Mouse (Mus musculus): Measurements from ENCODE around the gene Birc6. TPM values are rescaled to one million over a fixed set of nuclear protein-coding genes. Genes with fewer than 3 reads are reported as not detected.

The Birc6 gene
- polyA plus RNA-seq, 1 experiment from 2014 or later = 74.6 TPM

DNA sequence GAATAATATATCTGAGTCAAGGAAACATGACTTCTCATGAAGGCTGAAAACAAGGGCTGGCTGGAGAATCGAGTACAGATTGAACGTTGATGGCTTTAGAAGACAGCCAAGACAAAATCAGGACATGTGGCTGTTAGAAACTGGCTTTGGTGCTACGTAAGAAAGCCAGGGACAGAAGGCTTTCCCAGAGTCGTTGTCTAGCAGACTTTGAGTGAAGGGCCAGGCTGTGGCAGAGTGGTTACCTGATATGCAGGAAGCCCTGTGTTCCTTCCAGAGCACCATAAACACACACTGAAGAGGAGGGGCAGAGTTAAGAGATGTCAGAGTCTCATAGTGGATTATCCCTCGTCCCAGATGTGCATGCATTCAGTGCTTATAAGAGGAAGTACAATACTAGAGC, 49.1 kb downstream of the Birc6 start:
- Histone ChIP-seq H3K9me3 (no peaks in the 10 kb centered on the region), H3K4me2 (no peak overlapping the region), H3K4me3 (no peak overlapping the region), H3K36me3 (peaks cover 20% of the 10 kb centered on the region), H3K4me1 (replicated peaks) (no peaks in the 10 kb centered on the region), H3K9ac (no peak overlapping the region), H3K27me3 (no peaks in the 10 kb centered on the region), H3K27ac (replicated peaks) (no peak overlapping the region)
- ATAC-seq (ENCODE audit: low FRiP score, low read depth) = no peak
- 82% methylated on average over 5 of the region's 5 CpGs for WGBS

DNA sequence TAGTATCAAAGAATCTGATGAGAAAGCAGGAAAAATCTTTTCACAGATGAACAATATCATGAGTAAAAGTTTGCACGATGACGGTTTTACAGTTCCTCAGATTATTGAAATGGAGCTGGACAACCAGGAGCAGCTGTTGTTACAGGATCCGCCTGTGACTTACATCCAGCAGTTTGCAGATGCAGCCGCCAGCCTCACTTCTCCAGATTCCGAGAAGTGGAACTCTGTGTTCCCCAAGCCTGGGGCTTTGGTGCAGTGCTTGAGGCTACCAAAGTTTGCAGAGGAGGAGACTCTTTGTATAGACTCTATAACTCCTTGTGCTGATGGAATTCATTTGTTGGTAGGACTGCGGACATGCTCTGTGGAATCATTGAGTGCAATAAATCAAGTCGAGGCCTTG, 51.5 kb downstream of the Birc6 start:
- H3K4me3 ChIP-seq = no peak overlapping the region
- no peak for ATAC-seq (ENCODE audit: low FRiP score, low read depth)
- H3K36me3 ChIP-seq = peaks cover 19% of the 10 kb centered on the region
- no peak overlapping the region for H3K4me2 ChIP-seq
- H3K9me3 ChIP-seq = no peaks in the 10 kb centered on the region
- no peak overlapping the region for H3K9ac ChIP-seq
- no peaks in the 10 kb centered on the region for H3K4me1 ChIP-seq (replicated peaks)
- no peak overlapping the region for H3K27ac ChIP-seq (replicated peaks)
- 93% methylated on average over 7 of the region's 7 CpGs for WGBS
- H3K27me3 ChIP-seq = no peaks in the 10 kb centered on the region

DNA sequence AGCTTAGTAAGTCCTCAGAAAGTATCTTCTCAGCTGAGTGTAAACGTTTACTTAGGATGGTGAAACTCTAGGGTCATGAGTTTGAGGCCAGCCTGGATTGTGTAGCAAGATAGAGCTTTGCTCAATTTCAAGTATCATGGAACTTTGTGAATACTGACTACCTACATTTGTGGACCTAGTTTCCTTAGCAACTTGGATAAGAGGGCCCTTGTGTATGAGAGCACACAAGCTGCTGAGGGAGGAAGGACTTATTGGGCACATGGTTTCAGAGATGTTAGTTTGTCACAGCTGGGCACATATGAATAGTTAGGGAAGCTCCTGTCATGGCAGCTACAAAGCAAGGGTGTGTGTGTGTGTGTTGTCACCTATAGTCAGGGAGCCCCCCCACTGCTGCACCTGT, 52.6 kb downstream of the Birc6 start:
- 82% methylated on average over 1 of the region's 1 CpGs for WGBS
- H3K27me3 ChIP-seq = no peaks in the 10 kb centered on the region
- H3K4me3 ChIP-seq = no peak overlapping the region
- no peak for ATAC-seq (ENCODE audit: low FRiP score, low read depth)
- no peak overlapping the region for H3K4me2 ChIP-seq
- H3K9me3 ChIP-seq = no peaks in the 10 kb centered on the region
- H3K9ac ChIP-seq = no peak overlapping the region
- no peaks in the 10 kb centered on the region for H3K4me1 ChIP-seq (replicated peaks)
- peaks cover 16% of the 10 kb centered on the region for H3K36me3 ChIP-seq
- H3K27ac ChIP-seq (replicated peaks) = no peak overlapping the region

DNA sequence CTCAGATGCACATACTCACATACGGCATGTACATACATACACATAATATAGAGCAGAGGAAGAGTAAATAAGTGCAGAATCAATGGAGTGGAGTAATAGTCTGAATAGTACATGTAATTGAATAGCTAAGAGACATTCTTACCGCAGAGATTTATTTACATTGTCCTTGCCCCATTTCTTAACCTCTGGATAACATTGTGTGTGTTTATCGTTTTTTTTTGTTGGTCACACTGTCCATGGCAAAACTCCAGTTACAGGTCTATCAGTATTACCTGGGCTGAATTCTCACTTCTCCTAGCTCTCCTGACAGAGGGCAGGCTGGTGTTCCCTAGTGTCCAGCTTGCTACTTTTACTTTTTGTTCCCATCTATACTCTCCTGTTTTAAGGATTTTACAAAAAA, 58.7 kb downstream of the Birc6 start:
- H3K9ac ChIP-seq = no peak overlapping the region
- 89% methylated on average over 3 of the region's 3 CpGs for WGBS
- no peaks in the 10 kb centered on the region for H3K4me1 ChIP-seq (replicated peaks)
- no peak overlapping the region for H3K4me2 ChIP-seq
- no peak for ATAC-seq (ENCODE audit: low FRiP score, low read depth)
- no peak overlapping the region for H3K27ac ChIP-seq (replicated peaks)
- H3K4me3 ChIP-seq = no peak overlapping the region
- no peaks in the 10 kb centered on the region for H3K9me3 ChIP-seq
- H3K27me3 ChIP-seq = no peaks in the 10 kb centered on the region
- peaks cover 9% of the 10 kb centered on the region; the same call in 1 of the 2 replicates for H3K36me3 ChIP-seq

DNA sequence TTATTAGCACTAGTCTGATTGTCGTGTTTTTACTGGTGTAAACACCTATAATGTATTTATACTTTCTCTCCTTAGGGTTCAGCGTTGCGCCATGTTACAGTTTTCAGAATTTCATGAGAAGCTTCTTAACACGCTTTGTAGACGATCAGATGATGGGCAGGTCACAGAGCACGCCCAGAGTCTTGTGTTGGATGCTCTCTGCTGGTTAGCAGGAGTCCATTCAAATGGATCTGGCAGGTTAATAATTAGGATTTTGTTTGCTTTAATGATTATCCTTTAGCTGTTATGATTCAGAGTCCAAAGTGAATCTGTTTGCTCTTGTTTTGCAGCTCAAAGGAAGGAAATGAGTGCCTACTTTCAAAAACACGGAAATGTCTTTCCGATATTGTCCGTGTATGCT, 70.8 kb downstream of the Birc6 start:
- Histone ChIP-seq H3K27ac (replicated peaks) (no peak overlapping the region), H3K4me2 (no peak overlapping the region), H3K9ac (no peak overlapping the region), H3K36me3 (peaks cover 42% of the 10 kb centered on the region), H3K9me3 (no peaks in the 10 kb centered on the region), H3K4me3 (no peak overlapping the region), H3K4me1 (replicated peaks) (no peaks in the 10 kb centered on the region), H3K27me3 (no peaks in the 10 kb centered on the region)
- 95% methylated on average over 9 of the region's 9 CpGs for WGBS
- no peak for ATAC-seq (ENCODE audit: low FRiP score, low read depth)

DNA sequence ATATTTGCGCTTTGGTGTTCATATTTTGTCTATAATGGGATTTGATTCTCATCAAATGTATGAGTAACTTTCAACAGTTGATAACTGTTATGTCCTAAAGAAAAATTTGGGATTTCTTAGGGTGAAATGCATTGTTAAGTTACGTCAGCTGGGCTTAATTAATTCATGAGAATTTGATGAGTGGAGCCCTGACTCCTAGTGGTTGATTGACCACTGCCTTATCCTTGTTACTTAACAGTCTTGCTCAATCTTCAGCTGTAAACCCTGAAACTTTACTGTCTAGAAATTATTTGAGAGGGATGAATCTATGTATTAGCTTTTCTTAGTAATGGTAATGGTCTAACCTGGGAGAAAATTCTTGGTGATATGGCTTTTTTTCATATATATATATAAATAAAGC, 71.3 kb downstream of the Birc6 start:
- no peak overlapping the region for H3K4me2 ChIP-seq
- WGBS = 91% methylated on average over 2 of the region's 2 CpGs
- peaks cover 44% of the 10 kb centered on the region for H3K36me3 ChIP-seq
- no peak overlapping the region for H3K9ac ChIP-seq
- H3K9me3 ChIP-seq = no peaks in the 10 kb centered on the region
- no peak for ATAC-seq (ENCODE audit: low FRiP score, low read depth)
- no peaks in the 10 kb centered on the region for H3K4me1 ChIP-seq (replicated peaks)
- H3K27ac ChIP-seq (replicated peaks) = no peak overlapping the region
- no peaks in the 10 kb centered on the region for H3K27me3 ChIP-seq
- H3K4me3 ChIP-seq = no peak overlapping the region

DNA sequence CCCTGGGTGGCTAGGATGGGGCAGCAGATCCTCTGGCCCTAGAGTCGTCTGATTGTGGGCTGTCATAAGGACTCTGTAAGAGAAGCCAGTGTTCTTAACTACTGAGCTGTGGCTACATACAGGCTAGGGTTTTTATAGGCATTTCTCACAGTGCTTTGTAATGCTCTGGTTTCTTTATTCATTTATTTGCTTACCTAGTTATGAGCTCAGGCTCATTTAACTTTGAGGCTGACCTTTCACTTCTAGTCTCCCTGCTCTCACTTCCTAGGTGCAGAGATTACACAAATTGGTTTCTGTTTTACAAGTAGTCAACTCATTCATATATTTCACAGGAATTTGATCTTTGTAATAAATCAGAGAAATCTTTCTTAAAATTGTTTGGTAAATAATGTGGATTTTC, 73.1 kb downstream of the Birc6 start:
- no peaks in the 10 kb centered on the region for H3K27me3 ChIP-seq
- no peak overlapping the region for H3K27ac ChIP-seq (replicated peaks)
- no peaks in the 10 kb centered on the region for H3K4me1 ChIP-seq (replicated peaks)
- ATAC-seq (ENCODE audit: low FRiP score, low read depth) = no peak
- H3K4me2 ChIP-seq = no peak overlapping the region
- WGBS = 90% methylated on average over 1 of the region's 1 CpGs
- no peaks in the 10 kb centered on the region for H3K9me3 ChIP-seq
- no peak overlapping the region for H3K9ac ChIP-seq
- peaks cover 46% of the 10 kb centered on the region for H3K36me3 ChIP-seq
- H3K4me3 ChIP-seq = no peak overlapping the region

DNA sequence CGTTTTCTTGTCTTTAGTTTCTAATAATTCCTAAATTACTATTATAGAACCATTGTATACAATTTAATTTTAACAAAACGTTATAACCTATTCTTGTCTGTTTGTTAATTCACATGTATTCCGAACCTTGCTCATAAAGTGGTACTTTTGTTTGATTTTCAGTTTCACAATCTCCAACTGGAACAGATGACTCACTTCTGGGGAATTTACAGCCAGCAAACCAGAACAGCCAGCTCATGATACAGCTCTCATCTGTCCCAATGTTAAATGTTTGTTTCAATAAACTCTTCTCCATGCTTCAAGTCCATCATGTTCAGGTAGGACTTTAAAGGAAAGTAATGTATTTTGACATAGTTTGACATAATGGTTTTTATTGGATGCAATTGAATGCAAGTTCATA, 102.7 kb downstream of the Birc6 start:
- Histone ChIP-seq H3K4me2 (no peak overlapping the region), H3K27me3 (no peaks in the 10 kb centered on the region), H3K4me1 (replicated peaks) (no peaks in the 10 kb centered on the region), H3K9ac (no peak overlapping the region), H3K36me3 (peaks cover 58% of the 10 kb centered on the region), H3K9me3 (no peaks in the 10 kb centered on the region), H3K4me3 (no peak overlapping the region), H3K27ac (replicated peaks) (no peak overlapping the region)
- ATAC-seq (ENCODE audit: low FRiP score, low read depth) = no peak
- WGBS = 93% methylated on average over 3 of the region's 3 CpGs

DNA sequence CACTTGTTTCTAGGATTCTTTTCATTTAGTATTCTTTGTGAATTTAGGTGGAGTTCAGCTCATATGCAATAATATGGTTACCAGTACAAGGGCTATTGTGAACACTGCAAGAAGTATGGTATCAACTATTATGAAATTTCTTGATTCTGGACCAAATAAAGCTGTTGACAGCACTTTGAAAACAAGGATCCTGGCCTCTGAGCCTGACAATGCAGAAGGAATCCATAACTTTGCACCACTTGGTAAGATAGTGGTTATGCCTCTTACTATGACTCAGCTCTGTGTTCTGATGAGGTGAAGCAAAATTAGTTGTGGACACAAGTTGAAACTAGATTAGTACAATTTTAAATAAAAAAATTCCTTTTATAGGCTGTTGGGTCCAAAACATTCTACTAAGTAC, 114.3 kb downstream of the Birc6 start:
- Histone ChIP-seq H3K4me2 (no peak overlapping the region), H3K9me3 (no peaks in the 10 kb centered on the region), H3K27me3 (no peaks in the 10 kb centered on the region), H3K36me3 (peaks cover 67% of the 10 kb centered on the region), H3K4me3 (no peak overlapping the region), H3K27ac (replicated peaks) (no peak overlapping the region), H3K4me1 (replicated peaks) (no peaks in the 10 kb centered on the region), H3K9ac (no peak overlapping the region)
- no peak for ATAC-seq (ENCODE audit: low FRiP score, low read depth)

DNA sequence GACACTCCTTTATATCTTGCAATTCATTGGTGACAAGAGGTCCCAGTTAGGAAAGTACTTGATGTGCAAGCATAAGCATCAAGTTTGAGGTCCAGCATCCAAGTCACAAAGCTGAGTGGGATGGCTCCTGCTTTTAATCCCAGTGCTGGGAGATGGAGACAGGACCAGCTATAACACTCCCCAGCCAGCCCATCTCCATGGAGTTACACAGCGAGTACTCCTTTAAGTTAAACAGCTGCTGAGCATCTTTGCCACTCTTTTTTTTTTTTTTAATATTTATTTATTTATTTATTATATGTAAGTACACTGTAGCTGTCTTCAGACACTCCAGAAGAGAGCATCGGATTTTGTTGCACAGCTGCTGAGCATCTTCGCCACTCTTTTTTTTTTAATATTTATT, 130.3 kb downstream of the Birc6 start:
- WGBS = 96% methylated on average over 3 of the region's 3 CpGs
- H3K27me3 ChIP-seq = no peaks in the 10 kb centered on the region
- H3K4me3 ChIP-seq = no peak overlapping the region
- H3K27ac ChIP-seq (replicated peaks) = no peak overlapping the region
- peaks cover 59% of the 10 kb centered on the region for H3K36me3 ChIP-seq
- H3K4me1 ChIP-seq (replicated peaks) = no peaks in the 10 kb centered on the region
- H3K9me3 ChIP-seq = no peaks in the 10 kb centered on the region
- H3K9ac ChIP-seq = no peak overlapping the region
- no peak overlapping the region for H3K4me2 ChIP-seq
- ATAC-seq (ENCODE audit: low FRiP score, low read depth) = no peak

DNA sequence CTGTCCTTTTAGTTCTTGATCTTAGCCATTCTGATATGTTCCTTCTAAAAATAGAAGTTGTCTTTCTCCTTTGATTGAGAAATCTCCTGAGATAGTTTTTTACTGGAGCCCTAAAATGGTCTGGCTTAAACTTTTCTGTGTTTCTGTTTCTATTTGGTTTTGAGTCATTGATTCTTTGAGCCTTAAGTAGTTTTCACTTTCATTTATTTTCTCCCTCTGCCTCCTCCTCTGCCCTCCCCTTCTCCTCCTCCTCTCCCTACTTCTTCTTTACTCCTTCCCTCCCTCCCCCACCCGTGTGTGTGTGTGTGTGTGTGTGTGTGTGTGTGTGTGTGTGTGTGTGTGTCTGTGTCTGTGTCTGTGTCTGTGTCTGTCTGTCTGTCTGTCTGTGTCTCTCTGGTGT, 139.9 kb downstream of the Birc6 start:
- Histone ChIP-seq H3K27me3 (no peaks in the 10 kb centered on the region), H3K4me2 (no peak overlapping the region), H3K36me3 (peaks cover 56% of the 10 kb centered on the region), H3K4me3 (no peak overlapping the region), H3K4me1 (replicated peaks) (no peaks in the 10 kb centered on the region), H3K9me3 (no peaks in the 10 kb centered on the region), H3K9ac (no peak overlapping the region), H3K27ac (replicated peaks) (no peak overlapping the region)
- no CpG with 5 or more reads among the region's 1 CpGs for WGBS
- no peak for ATAC-seq (ENCODE audit: low FRiP score, low read depth)

DNA sequence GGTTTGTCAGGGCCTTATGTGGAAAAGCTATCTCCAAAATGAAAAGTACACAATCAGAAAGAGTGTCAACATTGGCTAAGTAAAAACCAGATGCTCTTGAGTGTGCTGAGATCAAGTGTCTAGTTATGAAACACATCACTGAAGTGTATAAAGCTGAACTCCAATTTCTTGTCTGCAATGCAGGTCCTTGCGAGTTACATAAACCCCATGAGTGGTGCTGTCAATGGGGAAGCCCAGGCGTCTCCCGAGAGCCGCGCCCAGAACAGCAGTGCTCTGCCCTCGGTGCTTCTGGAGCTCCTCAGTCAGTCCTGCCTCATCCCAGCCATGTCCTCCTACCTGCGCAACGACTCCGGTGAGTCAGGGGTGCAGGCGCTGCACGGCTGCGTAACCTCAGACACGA, 141.9 kb downstream of the Birc6 start:
- H3K27me3 ChIP-seq = no peaks in the 10 kb centered on the region

DNA sequence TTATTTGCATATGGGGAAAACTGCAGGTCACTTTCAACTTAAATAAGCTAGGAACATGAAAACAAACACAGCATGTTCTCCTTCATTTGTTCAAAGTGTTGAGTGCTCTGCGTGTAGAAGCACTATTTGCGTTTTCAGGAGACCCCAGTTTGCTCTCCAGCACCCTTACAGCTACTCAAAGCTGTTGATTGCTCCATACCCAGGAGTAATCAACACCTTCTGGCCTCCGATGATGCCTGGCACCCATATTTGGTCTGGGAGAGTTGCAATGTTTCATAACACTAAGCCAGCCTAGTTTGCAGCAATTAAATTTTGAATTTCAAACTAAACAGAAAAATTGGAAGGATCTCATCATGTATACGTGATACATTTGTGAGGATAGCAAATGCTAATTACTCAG, 144.4 kb downstream of the Birc6 start:
- no peaks in the 10 kb centered on the region for H3K9me3 ChIP-seq
- H3K9ac ChIP-seq = no peak overlapping the region
- no peak for ATAC-seq (ENCODE audit: low FRiP score, low read depth)
- H3K4me3 ChIP-seq = no peak overlapping the region
- peaks cover 39% of the 10 kb centered on the region for H3K36me3 ChIP-seq
- no peak overlapping the region for H3K27ac ChIP-seq (replicated peaks)
- H3K4me2 ChIP-seq = no peak overlapping the region
- 85% methylated on average over 4 of the region's 4 CpGs for WGBS
- no peaks in the 10 kb centered on the region for H3K4me1 ChIP-seq (replicated peaks)
- H3K27me3 ChIP-seq = no peaks in the 10 kb centered on the region

More for the DNA sequence above, 141.9 kb downstream of the Birc6 start:
- H3K27ac ChIP-seq (replicated peaks) = no peak overlapping the region
- no peak overlapping the region for H3K9ac ChIP-seq
- H3K9me3 ChIP-seq = no peaks in the 10 kb centered on the region
- 95% methylated on average over 13 of the region's 13 CpGs for WGBS
- H3K4me2 ChIP-seq = no peak overlapping the region
- no peaks in the 10 kb centered on the region for H3K4me1 ChIP-seq (replicated peaks)
- H3K4me3 ChIP-seq = no peak overlapping the region
- no peak for ATAC-seq (ENCODE audit: low FRiP score, low read depth)
- H3K36me3 ChIP-seq = peaks cover 36% of the 10 kb centered on the region
